Mouse (Mus musculus) adrenal gland, postnatal 14 days (tissue): ENCODE results near the gene Psapl1. TPM values are rescaled to one million over a fixed set of nuclear protein-coding genes. Genes with fewer than 3 reads are reported as not detected.
A peak's percentile ranks its signal among the peaks of the same experiment; 100 is the strongest.

Source experiments
- DNase-seq: peaks from one replicate; pipeline ENCODE4 v3.0.0; 2021; ENCODE audit warnings: mixed read lengths
- long read RNA-seq, 2 experiments: library from polyadenylated mRNA; stranded (forward); transcript quantifications; one replicate each; pipeline ENCODE4 v2.0.0; 2021
- total RNA-seq: library from RNA; stranded (reverse); gene quantifications from 2 replicates; pipeline ENCODE4 v1.2.3, GENCODE M21; 2021

The Psapl1 gene
- total RNA-seq, result not detected in 2 replicates
- long read RNA-seq, experiment 1, result 0 reads
- long read RNA-seq, experiment 2, result 0 reads

- DNase-seq, result no peak
Observed at GRCm38 (mm10) chr5:36203916-36204315, at the start of gene Psapl1. Gene Psapl1 (plus strand): TSS chr5:36204021.

- no peak for DNase-seq
Observed at GRCm38 (mm10) chr5:36154879-36155485, 48.8 kb upstream of the Psapl1 start.

- DNase-seq, result no peak
Observed at GRCm38 (mm10) chr5:36165424-36166302, 38.2 kb upstream of the Psapl1 start.

GRCm38 (mm10) chr5:36166346-36167013 is 37.3 kb upstream of the Psapl1 start:
- no peak for DNase-seq

GRCm38 (mm10) chr5:36168963-36169650 is 34.7 kb upstream of the Psapl1 start:
- DNase-seq, result peak; percentile 42

- no peak for DNase-seq
Observed at GRCm38 (mm10) chr5:36174569-36175115, 29.2 kb upstream of the Psapl1 start.

GRCm38 (mm10) chr5:36176409-36176808 is 27.4 kb upstream of the Psapl1 start:
- DNase-seq, result peak; percentile 42

- no peak for DNase-seq
Observed at GRCm38 (mm10) chr5:36176873-36177272, 26.9 kb upstream of the Psapl1 start.

- DNase-seq, result no peak
Observed at GRCm38 (mm10) chr5:36178215-36178614, 25.6 kb upstream of the Psapl1 start.

- no peak for DNase-seq
Observed at GRCm38 (mm10) chr5:36178785-36179184, 25.0 kb upstream of the Psapl1 start.

- DNase-seq, result no peak
Observed at GRCm38 (mm10) chr5:36179708-36180107, 24.1 kb upstream of the Psapl1 start.

GRCm38 (mm10) chr5:36182326-36182725 is 21.5 kb upstream of the Psapl1 start:
- no peak for DNase-seq

- no peak for DNase-seq
Observed at GRCm38 (mm10) chr5:36186294-36187053, 17.3 kb upstream of the Psapl1 start.

- DNase-seq, result peak; percentile 89
Observed at GRCm38 (mm10) chr5:36188310-36188709, 15.5 kb upstream of the Psapl1 start.

GRCm38 (mm10) chr5:36191285-36191684 is 12.5 kb upstream of the Psapl1 start:
- DNase-seq, result peak; percentile 63

- no peak for DNase-seq
Observed at GRCm38 (mm10) chr5:36191876-36192275, 11.9 kb upstream of the Psapl1 start.

GRCm38 (mm10) chr5:36192677-36193076 is 11.1 kb upstream of the Psapl1 start:
- no peak for DNase-seq

- DNase-seq, result no peak
Observed at GRCm38 (mm10) chr5:36194631-36195030, 9.2 kb upstream of the Psapl1 start.

- no peak for DNase-seq
Observed at GRCm38 (mm10) chr5:36195436-36195835, 8.4 kb upstream of the Psapl1 start.

- no peak for DNase-seq
Observed at GRCm38 (mm10) chr5:36199519-36199918, 4.3 kb upstream of the Psapl1 start.

GRCm38 (mm10) chr5:36202781-36203180 is 1.0 kb upstream of the Psapl1 start:
- no peak for DNase-seq
